Mouse (Mus musculus): ENCODE data around the gene Itga9. TPM values are rescaled to one million over a fixed set of nuclear protein-coding genes. Genes with fewer than 3 reads are reported as not detected.
"Not testable (repeated sequence)": the region's sequence is repeated elsewhere in the genome, so short reads cannot be mapped to it uniquely, and the experiment has no call there.

Gene Itga9
- polyA plus RNA-seq, 1 experiment from 2014 or later, result 2.8 TPM

GRCm38 (mm10) chr9:118585998-118586397, 20.5 kb upstream of the Itga9 start:
- 83% methylated on average over 6 of the region's 6 CpGs for WGBS
- H3K9ac ChIP-seq, result no peak overlapping the region

DNA sequence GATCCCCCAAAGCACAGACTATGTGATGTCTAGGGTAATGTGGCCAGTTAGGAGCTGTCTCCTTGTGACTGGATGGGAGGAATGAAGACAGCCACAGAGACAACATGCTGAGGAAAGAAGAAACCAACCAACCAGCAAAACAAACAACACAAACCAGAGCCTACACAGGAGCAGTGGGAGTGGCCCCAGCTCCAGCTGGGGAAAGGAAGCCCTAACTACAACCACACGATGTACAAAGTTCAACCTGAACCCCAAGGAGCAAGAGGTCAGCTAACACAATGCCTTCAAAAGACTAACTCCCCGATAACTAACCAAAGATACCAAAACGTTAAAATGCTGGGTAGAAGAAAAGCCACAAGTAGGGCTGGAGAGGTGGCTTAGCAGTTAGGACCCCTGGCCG, 19.4 kb upstream of the Itga9 start:
- ATAC-seq (ENCODE audit: low FRiP score, low read depth), result no peak
- H3K27ac ChIP-seq (replicated peaks), result no peak overlapping the region
- no peak overlapping the region for H3K4me2 ChIP-seq

More at GRCm38 (mm10) chr9:118585998-118586397, 20.5 kb upstream of the Itga9 start:
- Histone ChIP-seq H3K27ac (replicated peaks) (no peak overlapping the region), H3K27me3 (no peaks in the 10 kb centered on the region), H3K36me3 (0 out of 2 replicates have a peak, but pooled peaks cover 3% of the 10 kb centered on the region), H3K4me1 (replicated peaks) (peaks cover 17% of the 10 kb centered on the region), H3K4me3 (no peak overlapping the region), H3K9me3 (no peaks in the 10 kb centered on the region), H3K4me2 (no peak overlapping the region)
- no peak for ATAC-seq (ENCODE audit: low FRiP score, low read depth)

GRCm38 (mm10) chr9:118589249-118589648, 17.2 kb upstream of the Itga9 start:
- no peak overlapping the region for H3K27ac ChIP-seq (replicated peaks)
- H3K9ac ChIP-seq, result no peak overlapping the region
- no peaks in the 10 kb centered on the region for H3K36me3 ChIP-seq
- no peak overlapping the region for H3K4me2 ChIP-seq
- ATAC-seq (ENCODE audit: low FRiP score, low read depth), result peak; percentile 43; the same call in 1 of the 2 replicates
- WGBS, result 47% methylated on average over 3 of the region's 3 CpGs
- no peaks in the 10 kb centered on the region for H3K9me3 ChIP-seq
- H3K27me3 ChIP-seq, result no peaks in the 10 kb centered on the region
- no peak overlapping the region for H3K4me3 ChIP-seq
- H3K4me1 ChIP-seq (replicated peaks), result peaks cover 13% of the 10 kb centered on the region

More for the DNA sequence above, 19.4 kb upstream of the Itga9 start:
- H3K27me3 ChIP-seq, result no peaks in the 10 kb centered on the region
- H3K4me3 ChIP-seq, result no peak overlapping the region
- 0 out of 2 replicates have a peak, but pooled peaks cover 3% of the 10 kb centered on the region for H3K36me3 ChIP-seq
- H3K9me3 ChIP-seq, result no peaks in the 10 kb centered on the region
- WGBS, result 72% methylated on average over 4 of the region's 4 CpGs
- peaks cover 13% of the 10 kb centered on the region for H3K4me1 ChIP-seq (replicated peaks)
- H3K9ac ChIP-seq, result no peak overlapping the region

DNA sequence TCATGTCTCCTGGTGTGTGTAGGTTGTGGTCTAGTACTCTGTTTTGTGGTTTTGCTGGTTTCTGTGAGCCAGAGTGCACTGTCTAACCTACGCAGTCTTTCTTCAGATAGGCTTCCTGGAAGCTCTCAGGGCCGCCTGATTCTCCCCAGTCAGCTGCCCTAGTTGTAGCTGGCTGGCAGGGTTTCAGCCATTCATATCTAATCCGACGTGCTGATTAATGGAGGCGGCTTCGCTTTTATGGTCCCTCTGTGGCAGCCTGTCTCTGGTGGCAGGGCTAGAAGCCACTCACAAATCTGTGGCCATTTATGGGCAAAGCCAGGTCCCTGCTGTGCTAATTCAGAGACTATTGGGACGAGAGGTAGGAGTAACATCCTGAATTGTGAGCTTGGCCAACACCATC, 16.3 kb upstream of the Itga9 start:
- Histone ChIP-seq H3K9ac (no peak overlapping the region), H3K4me3 (no peak overlapping the region), H3K27me3 (no peaks in the 10 kb centered on the region), H3K27ac (replicated peaks) (no peak overlapping the region), H3K4me2 (no peak overlapping the region), H3K9me3 (no peaks in the 10 kb centered on the region), H3K4me1 (replicated peaks) (peaks cover 13% of the 10 kb centered on the region), H3K36me3 (no peaks in the 10 kb centered on the region)
- no peak; the same call in 1 of the 2 replicates for ATAC-seq (ENCODE audit: low FRiP score, low read depth)
- 27% methylated on average over 7 of the region's 7 CpGs for WGBS

DNA sequence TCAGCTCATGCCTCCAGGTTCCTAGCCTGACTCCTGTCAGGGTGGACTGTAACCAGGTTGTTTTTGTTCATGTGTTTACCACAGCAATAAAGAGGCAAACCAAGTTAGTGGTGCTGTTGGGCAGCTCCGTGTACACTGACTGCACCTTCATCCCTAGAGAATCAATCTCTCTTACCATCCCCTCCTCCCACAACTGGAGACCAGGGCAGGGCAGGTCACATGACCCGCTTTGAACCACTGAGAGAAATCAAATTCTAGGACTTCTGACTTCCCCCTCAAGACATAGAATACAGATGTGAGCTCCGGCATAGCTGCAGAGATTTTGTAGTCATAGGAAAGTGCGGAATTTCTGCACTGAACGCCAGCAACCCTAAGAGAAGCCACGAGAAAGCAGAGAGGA, 14.9 kb upstream of the Itga9 start:
- 77% methylated on average over 6 of the region's 6 CpGs for WGBS
- no peak overlapping the region for H3K9ac ChIP-seq
- no peak for ATAC-seq (ENCODE audit: low FRiP score, low read depth)
- no peaks in the 10 kb centered on the region for H3K36me3 ChIP-seq
- H3K9me3 ChIP-seq, result no peaks in the 10 kb centered on the region
- no peak overlapping the region for H3K4me3 ChIP-seq
- H3K4me1 ChIP-seq (replicated peaks), result peaks cover 13% of the 10 kb centered on the region
- H3K27me3 ChIP-seq, result no peaks in the 10 kb centered on the region
- H3K27ac ChIP-seq (replicated peaks), result no peak overlapping the region
- H3K4me2 ChIP-seq, result no peak overlapping the region

DNA sequence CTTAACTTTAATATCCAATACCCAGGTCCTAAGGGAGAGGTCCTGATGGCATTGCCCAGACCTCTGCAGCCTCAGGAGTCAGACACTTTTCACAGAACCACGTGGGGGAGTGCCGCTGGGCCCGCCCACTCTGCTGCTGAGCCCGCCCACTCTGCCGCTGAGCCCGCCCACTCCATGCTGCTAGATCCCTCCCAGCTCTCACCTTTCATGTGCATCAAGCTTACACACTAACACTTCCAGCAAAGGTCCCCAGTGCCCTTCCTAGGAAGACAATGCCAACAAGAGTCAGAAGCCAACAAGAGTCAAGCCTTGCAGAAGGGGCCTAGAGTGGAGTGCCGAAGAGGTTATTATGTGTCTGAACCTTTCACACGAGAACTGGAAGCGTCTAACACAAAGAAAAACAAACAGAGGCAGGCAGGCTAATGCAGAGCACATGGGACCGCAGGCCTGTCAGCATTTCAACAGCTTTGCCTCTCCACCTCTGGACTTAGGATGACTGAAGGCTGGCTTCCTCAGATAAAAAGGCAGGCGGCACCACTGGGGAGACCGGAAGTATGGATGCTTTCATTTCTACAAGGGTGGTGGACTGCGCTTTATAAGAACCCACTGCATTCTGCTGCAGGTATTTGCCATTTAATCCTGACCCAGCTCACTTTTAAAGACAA, 13.8 kb upstream of the Itga9 start:
- no peak for ATAC-seq (ENCODE audit: low FRiP score, low read depth)
- H3K9ac ChIP-seq, result no peak overlapping the region

GRCm38 (mm10) chr9:118593443-118593842, 13.0 kb upstream of the Itga9 start:
- H3K27ac ChIP-seq (replicated peaks), result no peak overlapping the region
- H3K4me1 ChIP-seq (replicated peaks), result peaks cover 13% of the 10 kb centered on the region
- H3K9ac ChIP-seq, result no peak overlapping the region
- no peak overlapping the region for H3K4me3 ChIP-seq
- no peaks in the 10 kb centered on the region for H3K36me3 ChIP-seq
- no peaks in the 10 kb centered on the region for H3K27me3 ChIP-seq
- no peaks in the 10 kb centered on the region for H3K9me3 ChIP-seq
- ATAC-seq (ENCODE audit: low FRiP score, low read depth), result no peak
- H3K4me2 ChIP-seq, result no peak overlapping the region
- 89% methylated on average over 8 of the region's 8 CpGs for WGBS

More for the DNA sequence above, 13.8 kb upstream of the Itga9 start:
- H3K27me3 ChIP-seq, result no peaks in the 10 kb centered on the region
- 51% methylated on average over 13 of the region's 13 CpGs for WGBS
- no peaks in the 10 kb centered on the region for H3K36me3 ChIP-seq
- H3K27ac ChIP-seq (replicated peaks), result no peak overlapping the region
- peaks cover 13% of the 10 kb centered on the region for H3K4me1 ChIP-seq (replicated peaks)
- no peaks in the 10 kb centered on the region for H3K9me3 ChIP-seq
- no peak overlapping the region for H3K4me3 ChIP-seq
- no peak overlapping the region for H3K4me2 ChIP-seq

GRCm38 (mm10) chr9:118596767-118597166, 9.7 kb upstream of the Itga9 start:
- H3K36me3 ChIP-seq, result no peaks in the 10 kb centered on the region
- no peak overlapping the region for H3K27ac ChIP-seq (replicated peaks)
- H3K4me1 ChIP-seq (replicated peaks), result no peaks in the 10 kb centered on the region
- no peak overlapping the region for H3K4me2 ChIP-seq
- no peak for ATAC-seq (ENCODE audit: low FRiP score, low read depth)
- WGBS, result 95% methylated on average over 7 of the region's 7 CpGs
- H3K27me3 ChIP-seq, result no peaks in the 10 kb centered on the region
- H3K9ac ChIP-seq, result no peak overlapping the region
- H3K4me3 ChIP-seq, result no peak overlapping the region
- H3K9me3 ChIP-seq, result no peaks in the 10 kb centered on the region

GRCm38 (mm10) chr9:118600393-118600792, 6.1 kb upstream of the Itga9 start:
- not testable (repeated sequence) for H3K9ac ChIP-seq; H3K27ac ChIP-seq (replicated peaks); H3K27me3 ChIP-seq; H3K4me1 ChIP-seq (replicated peaks); H3K9me3 ChIP-seq; ATAC-seq (ENCODE audit: low FRiP score, low read depth); H3K4me3 ChIP-seq; H3K36me3 ChIP-seq; H3K4me2 ChIP-seq
- WGBS, result 73% methylated on average over 3 of the region's 3 CpGs

- Histone ChIP-seq H3K4me1 (replicated peaks) (peaks cover 12% of the 10 kb centered on the region), H3K4me2 (no peak overlapping the region)
- 77% methylated on average over 5 of the region's 5 CpGs for WGBS
These were observed 3.9 kb upstream of the Itga9 start for GRCm38 (mm10) chr9:118602576-118602975.

GRCm38 (mm10) chr9:118606817-118607371, 404 bp downstream of the Itga9 start:
- no peak overlapping the region for H3K27ac ChIP-seq (replicated peaks)
- peak overlapping the region; percentile 68 for H3K9ac ChIP-seq
- peak overlapping the region; percentile 66 for H3K4me3 ChIP-seq
- H3K27me3 ChIP-seq, result peaks cover 28% of the 10 kb centered on the region; the same call in 1 of the 2 replicates
- no peaks in the 10 kb centered on the region for H3K36me3 ChIP-seq
- WGBS, result under 1% methylated on average over 58 of the region's 68 CpGs
- H3K4me2 ChIP-seq, result peak overlapping the region; percentile 90
- peak; percentile 23; the same call in 1 of the 2 replicates for ATAC-seq (ENCODE audit: low FRiP score, low read depth)
- peaks cover 19% of the 10 kb centered on the region for H3K4me1 ChIP-seq (replicated peaks)
- no peaks in the 10 kb centered on the region for H3K9me3 ChIP-seq

More at GRCm38 (mm10) chr9:118602576-118602975, 3.9 kb upstream of the Itga9 start:
- Histone ChIP-seq H3K4me3 (no peak overlapping the region), H3K27ac (replicated peaks) (no peak overlapping the region), H3K36me3 (no peaks in the 10 kb centered on the region), H3K9me3 (no peaks in the 10 kb centered on the region), H3K27me3 (peaks cover 14% of the 10 kb centered on the region; the same call in 1 of the 2 replicates), H3K9ac (no peak overlapping the region)
- ATAC-seq (ENCODE audit: low FRiP score, low read depth), result no peak

DNA sequence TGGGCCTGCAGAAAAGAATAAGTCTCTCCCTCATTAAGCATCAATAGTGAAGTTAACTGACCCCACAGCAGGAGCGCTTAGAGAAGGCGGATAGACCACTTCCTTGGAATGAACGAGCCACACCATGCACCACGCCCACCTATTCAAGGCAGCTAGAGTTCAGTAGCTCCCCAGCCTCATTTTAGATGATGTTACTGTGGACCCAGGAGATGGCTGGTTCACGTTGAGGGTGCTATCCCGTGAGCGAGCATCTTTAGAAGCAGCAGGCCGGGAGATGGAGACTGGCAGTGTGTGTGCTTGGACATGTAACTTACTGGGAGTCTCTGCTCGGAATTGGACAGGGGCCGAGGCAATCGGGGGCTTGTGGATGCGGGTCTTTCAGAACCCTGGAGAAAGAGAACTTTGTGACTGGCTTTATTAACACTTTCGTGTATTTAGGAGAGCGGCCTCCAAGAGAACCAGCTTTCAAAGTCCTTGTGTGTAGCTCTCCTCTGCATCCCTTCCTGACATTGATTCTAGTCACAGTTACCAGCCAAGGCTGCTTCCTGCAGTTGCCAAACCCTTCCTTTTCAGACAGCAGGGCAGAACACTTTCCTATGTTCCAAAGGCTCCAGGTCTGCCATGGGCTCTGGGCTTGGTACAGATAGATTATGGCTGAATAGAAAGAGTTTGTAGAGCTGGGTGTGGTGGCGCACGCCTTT, 1.4 kb downstream of the Itga9 start:
- H3K4me3 ChIP-seq, result peak overlapping the region; percentile 66
- ATAC-seq (ENCODE audit: low FRiP score, low read depth), result no peak
- no peaks in the 10 kb centered on the region for H3K9me3 ChIP-seq
- WGBS, result 36% methylated on average over 16 of the region's 16 CpGs
- H3K9ac ChIP-seq, result no peak overlapping the region
- H3K36me3 ChIP-seq, result no peaks in the 10 kb centered on the region
- no peak overlapping the region for H3K27ac ChIP-seq (replicated peaks)
- peak overlapping the region; percentile 90 for H3K4me2 ChIP-seq
- peaks cover 34% of the 10 kb centered on the region; the same call in 1 of the 2 replicates for H3K27me3 ChIP-seq
- peaks cover 19% of the 10 kb centered on the region for H3K4me1 ChIP-seq (replicated peaks)
